Mouse (Mus musculus): ENCODE results near the gene Dbp. TPM values are rescaled to one million over a fixed set of nuclear protein-coding genes. Genes with fewer than 3 reads are reported as not detected.

Dbp gene
- polyA plus RNA-seq, 1 experiment from 2014 or later, result 7.3 TPM

DNA sequence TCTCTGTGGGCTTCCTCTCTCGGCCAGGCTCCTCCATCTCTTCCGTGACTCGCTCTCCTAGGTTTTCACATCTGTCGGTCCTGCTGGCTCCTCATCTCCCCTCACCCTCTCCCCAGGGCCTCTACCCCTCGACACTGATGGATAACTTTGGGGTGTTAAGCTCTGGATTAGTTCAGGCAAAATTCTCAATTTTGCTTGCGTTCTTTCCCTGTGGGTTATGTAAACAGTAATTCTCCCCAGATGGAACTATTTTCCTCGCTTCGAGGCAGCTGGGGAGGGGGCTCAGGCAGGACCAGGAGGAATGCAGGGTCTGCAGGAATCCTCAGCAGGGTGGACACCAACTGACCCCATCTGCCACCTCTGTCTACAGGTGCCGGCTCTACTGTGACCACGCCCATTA is 19.1 kb upstream of the Dbp start:
- ATAC-seq (ENCODE audit: insufficient number of reproducible peaks, insufficient read depth, low FRiP score, low read depth), result no peak
- Histone ChIP-seq H3K27me3 (ENCODE audit: control insufficient read depth, insufficient read depth, low read length) (no peaks in the 10 kb centered on the region), H3K4me1 (ENCODE audit: control insufficient read depth in 2 of 2, insufficient read depth in 2 of 2, low read length in 2 of 2) (peaks cover 19 to 28% of the 10 kb centered on the region in 2 experiments), H3K36me3 (ENCODE audit: control insufficient read depth, insufficient read depth, low read length) (no peaks in the 10 kb centered on the region), H3K9me3 (ENCODE audit: control insufficient read depth, low read length) (no peaks in the 10 kb centered on the region), H3K4me3 (ENCODE audit: control insufficient read depth in 1 of 2, insufficient read depth in 1 of 2, low read depth in 1 of 2, low read length in 2 of 2) (no peak overlapping the region), H3K27ac (replicated peaks in 1 of 2; ENCODE audit: control insufficient read depth in 1 of 2, insufficient read depth in 1 of 2, low read depth in 2 of 2, low read length in 2 of 2) (no peak overlapping the region), H3K9ac (ENCODE audit: low read length) (no peak overlapping the region), H3K4me2 (ENCODE audit: low read length) (no peak overlapping the region)
- 67% methylated on average over 10 of the region's 10 CpGs for WGBS

DNA sequence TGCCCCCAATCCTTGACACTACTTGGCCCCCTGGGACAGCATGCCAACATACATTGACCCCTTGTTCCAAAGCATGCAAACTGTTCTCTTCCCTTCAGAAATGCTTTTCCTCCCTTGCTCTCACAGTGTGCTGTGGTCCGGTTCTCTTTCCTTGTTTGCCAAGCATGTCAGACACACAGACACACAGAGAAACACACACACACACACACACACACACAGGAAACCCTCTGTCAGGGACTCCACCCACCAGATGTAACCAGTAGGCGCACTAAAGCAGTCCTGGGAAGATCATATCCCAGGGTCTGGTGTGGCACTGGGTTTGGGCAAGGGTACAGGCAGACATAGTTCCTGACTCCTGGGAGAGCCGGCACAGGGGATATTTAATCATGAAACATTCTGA is 18.0 kb upstream of the Dbp start:
- no peak overlapping the region for H3K27ac ChIP-seq (replicated peaks in 1 of 2; ENCODE audit: control insufficient read depth in 1 of 2, insufficient read depth in 1 of 2, low read depth in 2 of 2, low read length in 2 of 2)
- no peak overlapping the region for H3K9ac ChIP-seq (ENCODE audit: low read length)
- H3K36me3 ChIP-seq (ENCODE audit: control insufficient read depth, insufficient read depth, low read length), result no peaks in the 10 kb centered on the region
- no peaks in the 10 kb centered on the region for H3K9me3 ChIP-seq (ENCODE audit: control insufficient read depth, low read length)
- peaks cover 19 to 20% of the 10 kb centered on the region in 2 experiments for H3K4me1 ChIP-seq (ENCODE audit: control insufficient read depth in 2 of 2, insufficient read depth in 2 of 2, low read length in 2 of 2)
- no peaks in the 10 kb centered on the region for H3K27me3 ChIP-seq (ENCODE audit: control insufficient read depth, insufficient read depth, low read length)
- 71% methylated on average over 3 of the region's 3 CpGs for WGBS
- H3K4me2 ChIP-seq (ENCODE audit: low read length), result no peak overlapping the region
- H3K4me3 ChIP-seq (ENCODE audit: control insufficient read depth in 1 of 2, insufficient read depth in 1 of 2, low read depth in 1 of 2, low read length in 2 of 2), result no peak overlapping the region
- ATAC-seq (ENCODE audit: insufficient number of reproducible peaks, insufficient read depth, low FRiP score, low read depth), result no peak

DNA sequence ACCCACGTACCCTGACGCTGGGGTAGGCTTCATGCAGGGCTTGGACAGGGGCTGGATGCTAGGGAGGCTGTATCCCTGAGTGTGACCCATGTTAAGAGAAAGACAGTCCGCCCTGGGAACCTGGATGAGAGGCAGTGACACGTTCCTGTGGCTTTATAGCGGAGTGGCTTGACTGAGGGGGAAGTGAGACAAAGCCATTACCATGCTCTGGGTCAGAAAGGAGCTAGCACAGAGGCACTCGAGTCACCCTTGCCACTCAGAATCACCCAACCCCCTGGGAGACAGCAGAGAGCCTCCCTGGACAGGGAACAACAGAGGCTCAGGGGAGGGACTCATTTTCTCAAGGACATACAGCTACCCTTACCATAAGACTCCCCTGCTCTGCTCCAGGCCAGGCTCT is 15.8 kb upstream of the Dbp start:
- no peak overlapping the region for H3K4me2 ChIP-seq (ENCODE audit: low read length)
- no peaks in the 10 kb centered on the region for H3K9me3 ChIP-seq (ENCODE audit: control insufficient read depth, low read length)
- H3K27me3 ChIP-seq (ENCODE audit: control insufficient read depth, insufficient read depth, low read length), result no peaks in the 10 kb centered on the region
- peaks cover 16 to 20% of the 10 kb centered on the region in 2 experiments for H3K4me1 ChIP-seq (ENCODE audit: control insufficient read depth in 2 of 2, insufficient read depth in 2 of 2, low read length in 2 of 2)
- no peaks in the 10 kb centered on the region for H3K36me3 ChIP-seq (ENCODE audit: control insufficient read depth, insufficient read depth, low read length)
- peak overlapping the region; percentile 3; the same call in 1 of the 2 replicates for H3K9ac ChIP-seq (ENCODE audit: low read length)
- 0 out of 4 replicates have a peak overlapping the region, but pooled peaks of 1 of the 2 experiments have one; percentile 57 for H3K27ac ChIP-seq (replicated peaks in 1 of 2; ENCODE audit: control insufficient read depth in 1 of 2, insufficient read depth in 1 of 2, low read depth in 2 of 2, low read length in 2 of 2)
- ATAC-seq (ENCODE audit: insufficient number of reproducible peaks, insufficient read depth, low FRiP score, low read depth), result no peak
- H3K4me3 ChIP-seq (ENCODE audit: control insufficient read depth in 1 of 2, insufficient read depth in 1 of 2, low read depth in 1 of 2, low read length in 2 of 2), result no peak overlapping the region
- WGBS, result 61% methylated on average over 6 of the region's 6 CpGs

DNA sequence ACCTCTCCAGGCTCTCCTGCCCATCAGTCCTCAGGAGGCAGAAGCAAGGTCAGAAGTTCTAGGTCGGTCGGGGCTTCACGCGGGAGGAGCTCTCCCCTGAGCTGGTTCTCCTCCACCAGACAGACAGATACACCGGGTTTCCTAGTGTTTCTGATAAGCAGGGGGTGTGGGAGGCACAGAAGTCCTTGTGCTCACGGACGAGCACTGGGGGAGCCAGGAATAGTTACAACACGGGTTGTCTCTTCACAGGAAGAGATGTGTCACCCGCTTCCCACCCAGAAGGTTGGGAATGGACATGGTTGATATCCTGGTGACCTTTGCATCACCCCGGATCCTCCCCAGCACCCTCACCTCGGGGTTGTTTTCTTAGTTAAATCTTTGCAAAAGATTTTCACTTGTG is 15.1 kb upstream of the Dbp start:
- Histone ChIP-seq H3K36me3 (ENCODE audit: control insufficient read depth, insufficient read depth, low read length) (no peaks in the 10 kb centered on the region), H3K9ac (ENCODE audit: low read length) (peak overlapping the region; percentile 21; the same call in 1 of the 2 replicates), H3K9me3 (ENCODE audit: control insufficient read depth, low read length) (no peaks in the 10 kb centered on the region), H3K4me3 (ENCODE audit: control insufficient read depth in 1 of 2, insufficient read depth in 1 of 2, low read depth in 1 of 2, low read length in 2 of 2) (no peak overlapping the region), H3K27ac (replicated peaks in 1 of 2; ENCODE audit: control insufficient read depth in 1 of 2, insufficient read depth in 1 of 2, low read depth in 2 of 2, low read length in 2 of 2) (peak overlapping the region; percentile 50 to 57), H3K27me3 (ENCODE audit: control insufficient read depth, insufficient read depth, low read length) (no peaks in the 10 kb centered on the region), H3K4me2 (ENCODE audit: low read length) (peak overlapping the region; percentile 17), H3K4me1 (ENCODE audit: control insufficient read depth in 2 of 2, insufficient read depth in 2 of 2, low read length in 2 of 2) (peaks cover 16 to 20% of the 10 kb centered on the region in 2 experiments)
- no peak for ATAC-seq (ENCODE audit: insufficient number of reproducible peaks, insufficient read depth, low FRiP score, low read depth)
- 10% methylated on average over 11 of the region's 11 CpGs for WGBS

DNA sequence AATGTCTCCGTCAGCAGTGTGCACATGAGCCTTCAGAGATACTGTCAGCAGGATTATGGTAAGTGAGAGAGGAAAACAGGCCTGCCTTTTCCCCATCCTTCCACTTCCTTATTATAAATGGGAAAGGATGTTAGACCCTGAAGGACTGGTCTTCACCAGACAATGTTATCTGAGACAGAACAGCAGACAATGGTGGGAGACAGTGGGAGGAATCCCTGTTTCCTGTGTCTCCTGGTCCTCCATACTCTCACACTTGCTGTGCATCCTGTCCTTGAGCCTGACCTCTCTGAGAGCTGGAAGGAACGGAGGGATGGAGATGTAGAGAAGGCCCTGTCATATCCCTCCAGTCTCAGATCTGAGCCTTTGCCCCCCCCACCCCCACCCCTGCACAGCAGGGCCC is 12.5 kb upstream of the Dbp start:
- peaks cover 16 to 20% of the 10 kb centered on the region in 2 experiments for H3K4me1 ChIP-seq (ENCODE audit: control insufficient read depth in 2 of 2, insufficient read depth in 2 of 2, low read length in 2 of 2)
- no peaks in the 10 kb centered on the region for H3K9me3 ChIP-seq (ENCODE audit: control insufficient read depth, low read length)
- no peaks in the 10 kb centered on the region for H3K36me3 ChIP-seq (ENCODE audit: control insufficient read depth, insufficient read depth, low read length)
- H3K9ac ChIP-seq (ENCODE audit: low read length), result no peak overlapping the region; the same call in 1 of the 2 replicates
- no peak overlapping the region for H3K4me2 ChIP-seq (ENCODE audit: low read length)
- H3K4me3 ChIP-seq (ENCODE audit: control insufficient read depth in 1 of 2, insufficient read depth in 1 of 2, low read depth in 1 of 2, low read length in 2 of 2), result no peak overlapping the region
- H3K27me3 ChIP-seq (ENCODE audit: control insufficient read depth, insufficient read depth, low read length), result no peaks in the 10 kb centered on the region
- no peak overlapping the region for H3K27ac ChIP-seq (replicated peaks in 1 of 2; ENCODE audit: control insufficient read depth in 1 of 2, insufficient read depth in 1 of 2, low read depth in 2 of 2, low read length in 2 of 2)
- no peak for ATAC-seq (ENCODE audit: insufficient number of reproducible peaks, insufficient read depth, low FRiP score, low read depth)
- 52% methylated on average over 2 of the region's 2 CpGs for WGBS

DNA sequence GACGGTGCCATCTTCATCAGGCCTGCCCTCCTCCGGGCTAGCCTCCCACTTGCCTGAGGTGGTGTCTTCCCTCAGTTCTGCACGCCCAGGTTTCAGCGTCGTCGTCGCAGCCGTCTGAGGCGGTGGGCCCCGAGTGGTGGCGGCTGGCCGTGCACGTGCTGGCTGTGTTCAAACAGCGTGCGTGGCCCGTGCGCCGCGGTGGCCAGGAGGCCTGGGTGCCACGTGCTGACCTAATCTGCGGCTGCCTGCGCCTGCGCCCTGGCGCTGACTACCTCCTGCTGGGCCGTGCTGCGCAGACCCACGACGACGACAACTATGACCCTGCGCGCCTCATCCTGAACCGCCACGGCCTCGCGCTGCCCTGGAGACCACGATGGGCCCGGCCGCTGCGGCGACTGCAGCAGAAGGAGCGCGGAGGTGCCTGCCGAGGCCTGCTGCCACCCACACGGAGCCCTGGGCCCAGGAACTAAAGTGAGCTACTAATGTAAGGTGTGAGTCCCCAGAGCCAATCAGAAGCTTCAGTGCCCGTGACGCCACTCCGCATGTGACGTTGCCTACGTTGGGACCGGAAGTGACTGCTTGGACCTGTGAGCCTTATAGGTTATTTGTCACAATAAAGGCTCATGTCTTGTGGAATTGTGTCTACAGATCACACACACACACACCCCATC is 10.8 kb upstream of the Dbp start, which contains the start of gene Sec1:
Sec1 (minus strand) TSS at position 482 of the 671 bp plus-strand sequence.
- H3K27ac ChIP-seq (replicated peaks in 1 of 2; ENCODE audit: control insufficient read depth in 1 of 2, insufficient read depth in 1 of 2, low read depth in 2 of 2, low read length in 2 of 2), result no peak within 1 kb of the TSS
- peaks cover 9% of the 10 kb centered on the region for H3K27me3 ChIP-seq (ENCODE audit: control insufficient read depth, insufficient read depth, low read length)
- no peaks in the 10 kb centered on the region for H3K9me3 ChIP-seq (ENCODE audit: control insufficient read depth, low read length)
- H3K9ac ChIP-seq (ENCODE audit: low read length), result no peak within 1 kb of the TSS
- peaks cover 14 to 17% of the 10 kb centered on the region in 2 experiments for H3K4me1 ChIP-seq (ENCODE audit: control insufficient read depth in 2 of 2, insufficient read depth in 2 of 2, low read length in 2 of 2)
- ATAC-seq (ENCODE audit: insufficient number of reproducible peaks, insufficient read depth, low FRiP score, low read depth), result no peak
- H3K4me2 ChIP-seq (ENCODE audit: low read length), result no peak within 1 kb of the TSS
- 84% methylated on average over 50 of the region's 50 CpGs for WGBS
- H3K36me3 ChIP-seq (ENCODE audit: control insufficient read depth, insufficient read depth, low read length), result no peaks in the 10 kb centered on the region
- H3K4me3 ChIP-seq (ENCODE audit: control insufficient read depth in 1 of 2, insufficient read depth in 1 of 2, low read depth in 1 of 2, low read length in 2 of 2), result no peak within 1 kb of the TSS

DNA sequence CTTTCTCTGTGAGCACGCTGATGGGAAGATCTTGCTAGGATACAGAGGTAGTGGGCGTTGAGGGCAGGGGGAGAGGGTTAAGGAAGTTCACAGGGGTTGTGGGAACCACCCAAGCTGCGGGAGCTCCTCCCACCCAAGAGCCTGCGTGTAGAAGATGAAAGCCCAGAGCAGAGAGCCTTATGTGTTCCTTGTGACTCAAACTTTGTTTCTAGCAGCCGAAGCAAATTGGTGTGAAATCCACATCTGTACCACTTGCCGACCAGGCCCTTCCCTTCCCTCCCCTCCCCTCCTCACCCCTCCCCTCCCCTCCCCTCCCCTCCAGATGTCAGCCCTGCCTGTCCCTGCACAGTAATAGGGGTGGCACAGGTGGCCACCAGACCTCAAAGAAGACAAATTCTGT is 9.8 kb upstream of the Dbp start:
- Histone ChIP-seq H3K27me3 (ENCODE audit: control insufficient read depth, insufficient read depth, low read length) (peaks cover 18% of the 10 kb centered on the region), H3K4me3 (ENCODE audit: control insufficient read depth in 1 of 2, insufficient read depth in 1 of 2, low read depth in 1 of 2, low read length in 2 of 2) (no peak overlapping the region), H3K36me3 (ENCODE audit: control insufficient read depth, insufficient read depth, low read length) (no peaks in the 10 kb centered on the region), H3K27ac (replicated peaks in 1 of 2; ENCODE audit: control insufficient read depth in 1 of 2, insufficient read depth in 1 of 2, low read depth in 2 of 2, low read length in 2 of 2) (no peak overlapping the region), H3K9me3 (ENCODE audit: control insufficient read depth, low read length) (no peaks in the 10 kb centered on the region), H3K4me2 (ENCODE audit: low read length) (no peak overlapping the region), H3K9ac (ENCODE audit: low read length) (no peak overlapping the region), H3K4me1 (ENCODE audit: control insufficient read depth in 2 of 2, insufficient read depth in 2 of 2, low read length in 2 of 2) (peaks cover 4 to 14% of the 10 kb centered on the region in 2 experiments)
- ATAC-seq (ENCODE audit: insufficient number of reproducible peaks, insufficient read depth, low FRiP score, low read depth), result no peak
- 37% methylated on average over 6 of the region's 6 CpGs for WGBS

DNA sequence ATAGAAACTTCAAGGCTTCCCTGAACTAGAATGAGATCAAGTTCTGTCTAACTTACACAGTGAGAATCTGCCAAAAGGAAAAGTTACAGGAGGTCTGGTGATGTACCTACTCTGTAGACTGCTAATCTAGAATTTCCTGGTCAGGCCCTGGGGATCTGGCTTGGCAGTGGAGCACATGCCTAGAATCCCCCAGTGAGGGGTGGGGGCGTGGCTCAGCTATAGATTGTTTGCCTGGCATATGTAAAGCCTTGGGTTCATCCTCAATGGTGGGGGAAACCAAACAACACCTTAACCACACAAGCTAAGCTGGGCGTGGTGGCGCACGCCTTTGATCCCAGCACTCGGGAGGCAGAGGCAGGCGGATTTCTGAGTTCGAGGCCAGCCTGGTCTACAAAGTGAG is 7.0 kb upstream of the Dbp start:
- Histone ChIP-seq H3K27me3 (ENCODE audit: control insufficient read depth, insufficient read depth, low read length) (peaks cover 23% of the 10 kb centered on the region), H3K9ac (ENCODE audit: low read length) (no peak overlapping the region), H3K36me3 (ENCODE audit: control insufficient read depth, insufficient read depth, low read length) (no peaks in the 10 kb centered on the region), H3K4me2 (ENCODE audit: low read length) (no peak overlapping the region), H3K4me1 (ENCODE audit: control insufficient read depth in 2 of 2, insufficient read depth in 2 of 2, low read length in 2 of 2) (peaks cover 6 to 13% of the 10 kb centered on the region in 2 experiments), H3K9me3 (ENCODE audit: control insufficient read depth, low read length) (no peaks in the 10 kb centered on the region), H3K27ac (replicated peaks in 1 of 2; ENCODE audit: control insufficient read depth in 1 of 2, insufficient read depth in 1 of 2, low read depth in 2 of 2, low read length in 2 of 2) (no peak overlapping the region), H3K4me3 (ENCODE audit: control insufficient read depth in 1 of 2, insufficient read depth in 1 of 2, low read depth in 1 of 2, low read length in 2 of 2) (no peak overlapping the region)
- no peak for ATAC-seq (ENCODE audit: insufficient number of reproducible peaks, insufficient read depth, low FRiP score, low read depth)
- WGBS, result 86% methylated on average over 6 of the region's 7 CpGs

Measured in heart, embryonic 14.5 days (tissue).